Mouse (Mus musculus) cerebellum, postnatal 10 days (tissue): ENCODE results near the gene Med15.
A peak's percentile ranks its signal among the peaks of the same experiment; 100 is the strongest.

Experiments used
- DNase-seq, 2 experiments: peaks; one replicate each; pipeline ENCODE4 v3.0.0; 2021; ENCODE audit warnings: mixed read lengths in 2 of 2

Med15 gene

DNA sequence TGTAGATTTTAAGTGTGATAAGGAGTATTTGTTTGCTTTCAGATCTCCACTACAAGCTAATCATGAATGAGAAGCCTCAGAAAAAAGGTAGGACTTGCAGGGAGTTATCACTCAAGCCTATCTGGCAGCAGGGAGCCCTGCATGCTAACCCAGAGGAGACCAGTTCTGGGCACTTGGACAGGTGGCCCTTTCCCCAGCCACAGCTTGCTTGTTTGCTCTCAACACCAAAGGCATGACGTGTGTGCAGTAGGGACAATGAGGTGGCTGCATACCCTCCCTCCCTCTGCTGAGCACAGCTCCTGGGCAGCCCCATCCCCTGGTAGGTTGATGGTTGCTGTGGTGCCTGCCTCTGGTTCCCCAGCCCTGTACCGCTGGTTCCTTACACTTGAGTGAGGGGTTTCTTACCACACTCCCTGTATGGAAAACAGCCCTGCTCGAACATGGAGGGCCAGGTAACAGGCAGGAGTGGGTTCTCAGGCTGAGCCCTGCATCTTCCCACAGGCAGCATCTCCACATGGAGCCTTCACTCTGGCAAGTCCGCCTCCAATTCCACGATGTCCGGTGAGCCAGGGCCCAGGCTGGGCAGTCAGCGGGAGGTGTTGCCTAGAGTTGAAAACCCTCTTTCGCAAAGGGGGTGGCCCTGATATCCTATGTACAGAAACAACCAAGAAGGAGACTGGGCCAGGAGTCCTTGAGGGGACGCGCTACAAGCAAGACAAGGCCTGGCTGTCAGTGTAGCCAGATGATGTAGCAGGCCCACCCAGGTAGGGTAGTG is 84.9 kb downstream of the Med15 start:
- peak; percentile 25 to 29 for DNase-seq

- peak in 1 of 2 experiments; percentile 25 for DNase-seq
These were observed 85.5 kb downstream of the Med15 start for GRCm38 (mm10) chr16:17647156-17647555.

- peak; percentile 86 to 90 for DNase-seq
These were observed 86.2 kb downstream of the Med15 start, which contains the start of gene Ccdc74a for GRCm38 (mm10) chr16:17646310-17647114. TSS of gene Ccdc74a (plus strand) at chr16:17646470.

- DNase-seq = peak in 1 of 2 experiments; percentile 17
These were observed 89.2 kb downstream of the Med15 start for GRCm38 (mm10) chr16:17643437-17643990.

GRCm38 (mm10) chr16:17642311-17642710 is 90.4 kb downstream of the Med15 start:
- DNase-seq = peak; percentile 85

DNA sequence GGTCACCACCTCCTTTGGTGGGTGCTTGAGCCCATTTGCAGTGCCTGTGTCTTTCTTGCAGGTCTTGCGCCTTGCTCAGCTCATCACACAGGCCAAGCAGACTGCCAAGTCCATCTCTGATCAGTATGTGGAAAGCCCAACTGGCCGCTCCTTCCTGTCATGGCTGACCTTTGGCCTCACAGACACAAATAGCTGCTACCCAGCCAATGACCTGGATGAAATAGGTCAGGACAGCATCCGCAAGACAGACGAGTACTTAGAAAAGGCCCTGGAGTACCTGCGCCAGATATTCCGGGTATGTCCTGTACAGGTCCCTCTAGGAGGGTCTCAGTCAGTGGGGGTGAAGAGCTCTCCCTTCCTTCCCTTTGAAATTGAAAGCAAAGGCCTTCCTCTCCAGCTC is 91.4 kb downstream of the Med15 start:
- DNase-seq = peak in 1 of 2 experiments; percentile 44

- DNase-seq = peak; percentile 24 to 30
These were observed 92.0 kb downstream of the Med15 start for GRCm38 (mm10) chr16:17640706-17641105.

DNA sequence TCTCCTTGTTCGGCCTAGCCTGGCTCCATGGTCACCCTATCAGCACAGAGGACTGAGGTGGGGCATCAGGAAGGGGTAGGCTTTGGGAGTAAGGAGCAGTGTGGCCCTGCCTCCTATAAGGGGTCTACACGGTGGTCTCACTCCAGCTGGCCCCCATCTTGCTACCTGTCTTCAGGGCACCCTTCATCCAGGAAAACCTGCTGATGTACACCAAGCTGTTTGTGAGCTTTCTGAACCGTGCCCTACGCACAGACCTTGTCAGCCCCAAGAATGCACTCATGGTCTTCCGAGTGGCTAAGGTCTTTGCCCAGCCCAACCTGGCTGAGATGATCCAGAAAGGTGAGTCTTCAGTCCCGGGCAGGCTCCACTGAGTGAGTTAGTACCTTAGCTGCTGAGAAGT is 92.7 kb downstream of the Med15 start:
- DNase-seq = no peak

GRCm38 (mm10) chr16:17639081-17639480 is 93.6 kb downstream of the Med15 start:
- DNase-seq = no peak

GRCm38 (mm10) chr16:17638036-17638628 is 94.6 kb downstream of the Med15 start:
- DNase-seq = no peak

- no peak for DNase-seq
These were observed 95.1 kb downstream of the Med15 start for GRCm38 (mm10) chr16:17637610-17638009.

GRCm38 (mm10) chr16:17636904-17637303 is 95.8 kb downstream of the Med15 start:
- DNase-seq = no peak

GRCm38 (mm10) chr16:17633481-17634181 is 99.1 kb downstream of the Med15 start:
- DNase-seq = peak; percentile 39 to 43

GRCm38 (mm10) chr16:17632580-17632979 is 100.1 kb downstream of the Med15 start:
- DNase-seq = no peak

- no peak for DNase-seq
These were observed 106.5 kb downstream of the Med15 start for GRCm38 (mm10) chr16:17626269-17626555.

DNA sequence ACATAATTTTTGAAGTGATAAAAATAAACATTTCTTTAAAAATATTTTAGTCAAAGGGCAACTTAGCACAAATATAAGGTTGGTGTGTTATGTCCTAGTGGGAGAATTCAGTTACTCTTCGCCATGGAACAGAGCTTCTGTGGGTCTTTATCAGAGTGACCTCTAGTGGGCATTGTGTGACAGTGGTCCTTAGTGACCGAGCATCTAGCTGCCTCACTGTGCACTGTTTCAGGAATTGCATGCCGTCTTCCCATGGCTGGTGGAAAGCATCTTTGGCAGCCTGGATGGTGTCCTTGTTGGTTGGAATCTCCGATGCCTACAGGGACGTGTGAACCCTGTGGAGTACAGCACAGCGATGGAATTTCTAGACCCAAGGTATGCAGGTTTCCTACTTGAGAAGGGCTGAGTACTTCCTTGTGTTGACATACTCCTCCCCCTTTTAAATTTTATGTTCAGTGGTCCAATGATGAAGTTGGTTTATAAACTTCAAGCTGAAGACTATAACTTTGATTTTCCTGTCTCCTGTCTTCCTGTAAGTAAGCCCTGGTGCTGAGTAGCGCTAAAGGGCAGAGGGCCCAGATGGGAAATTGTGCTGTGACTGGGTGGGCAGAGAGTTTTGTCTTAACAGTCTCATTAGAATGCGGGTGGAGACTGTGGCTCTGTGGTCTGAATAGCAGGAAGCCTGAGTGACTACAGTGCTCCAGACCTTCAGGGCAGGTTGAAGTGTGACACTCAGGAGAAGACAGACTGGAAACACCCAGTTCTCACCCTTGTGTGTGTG is 107.0 kb downstream of the Med15 start:
- DNase-seq = peak; percentile 37 to 50

DNA sequence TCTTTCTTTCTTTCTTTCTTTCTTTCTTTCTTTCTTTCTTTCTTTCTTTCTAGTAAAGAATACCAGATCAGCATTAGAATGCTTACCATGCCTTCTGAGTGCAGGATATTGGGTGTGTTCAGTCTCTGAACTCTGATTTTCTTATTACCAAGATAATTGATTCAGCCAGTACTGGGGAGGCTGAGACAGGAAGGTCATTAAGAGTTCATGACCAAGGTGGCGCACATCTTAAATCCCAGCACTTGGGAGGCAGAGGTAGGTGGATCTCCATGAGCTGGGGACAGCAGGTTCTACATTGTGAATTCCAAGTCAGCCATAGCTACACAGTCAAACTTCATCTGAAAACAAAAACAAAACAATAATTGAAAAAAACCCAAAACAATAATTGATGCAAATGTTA is 110.8 kb downstream of the Med15 start:
- no peak for DNase-seq

DNA sequence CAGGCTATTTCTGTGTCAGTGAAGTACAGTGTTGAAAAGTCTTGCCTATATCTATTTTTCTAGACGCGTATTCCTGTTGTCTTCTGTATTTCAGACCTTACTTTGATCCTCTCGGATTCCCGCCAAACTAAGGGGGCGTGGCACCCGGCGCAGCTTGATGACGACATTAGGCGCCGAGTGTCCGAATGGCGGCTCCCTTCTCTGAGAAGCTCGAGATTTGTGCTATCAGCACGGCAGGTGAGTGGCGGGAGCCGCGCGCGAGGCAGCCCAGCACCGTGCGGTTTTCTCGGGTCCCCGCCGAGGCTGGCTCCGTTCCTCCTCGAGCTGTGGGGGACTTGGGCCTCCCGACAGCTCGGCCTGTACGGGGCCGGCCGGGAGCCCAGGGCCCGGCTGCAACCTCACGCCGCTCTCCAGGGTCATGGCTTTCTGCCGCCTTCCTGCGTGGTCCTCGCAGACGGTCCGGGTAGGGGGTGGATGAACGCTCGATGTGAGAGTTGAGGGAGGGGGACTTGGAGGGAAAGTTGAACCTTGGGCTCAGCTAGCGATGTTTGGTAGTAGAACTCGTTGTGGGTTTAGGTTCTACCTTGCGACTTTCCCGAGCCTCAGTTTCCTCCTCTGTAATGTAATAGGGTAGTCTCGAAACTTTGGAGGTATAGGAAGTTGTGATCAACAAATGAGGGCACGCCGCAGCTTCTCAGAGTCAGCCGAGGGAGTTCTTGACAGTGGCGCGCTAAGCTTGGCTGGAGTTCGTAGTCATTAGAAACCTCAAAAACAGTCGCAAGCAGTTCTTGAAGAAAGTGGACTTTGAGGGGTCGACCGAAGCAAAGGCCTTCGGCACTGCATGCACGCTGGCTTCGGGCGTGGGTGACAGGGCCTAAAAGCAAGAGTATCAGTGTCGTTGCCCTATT is 113.2 kb downstream of the Med15 start, which contains the start of gene Smpd4:
Smpd4 (plus strand) TSS at position 157 of the 908 bp plus-strand sequence.
- DNase-seq = peak; percentile 96 to 98

GRCm38 (mm10) chr16:17617922-17618565 is 114.6 kb downstream of the Med15 start:
- peak; percentile 77 for DNase-seq

GRCm38 (mm10) chr16:17616212-17616611 is 116.5 kb downstream of the Med15 start:
- DNase-seq = no peak
